Mouse (Mus musculus): ENCODE measurements around the gene Rbm8a2. TPM values are rescaled to one million over a fixed set of nuclear protein-coding genes. Genes with fewer than 3 reads are reported as not detected.
"Not testable (repeated sequence)": the region's sequence is repeated elsewhere in the genome, so short reads cannot be mapped to it uniquely, and the experiment has no call there.

Rbm8a2 gene
- polyA plus RNA-seq (2016; fragmentation: Nextera tagmentation; extraction: Ambion mirVana), result 0.42 and 0.51 TPM in 2 replicates

DNA sequence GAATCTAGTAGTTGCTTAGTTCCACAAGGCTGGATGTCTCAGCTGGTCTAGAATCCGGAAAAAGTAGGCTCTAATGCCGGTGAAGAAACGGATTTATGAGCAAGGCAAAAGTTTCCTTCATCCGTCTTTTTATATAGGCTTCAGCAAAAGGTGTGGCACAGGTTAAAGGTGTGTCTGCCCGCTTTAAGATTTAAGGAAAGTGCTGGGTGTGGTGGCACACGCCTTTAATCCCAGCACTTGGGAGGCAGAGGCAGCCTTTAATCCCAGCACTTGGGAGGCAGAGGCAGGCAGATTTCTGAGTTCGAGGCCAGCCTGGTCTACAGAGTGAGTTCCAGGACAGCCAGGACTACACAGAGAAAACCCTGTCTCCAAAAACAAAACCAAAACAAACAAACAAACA, at the start of gene Rbm8a2:
Gene Rbm8a2, minus strand, starts transcription at position 101 of the 400 bp plus-strand sequence.
- not testable (repeated sequence) for H3K36me3 ChIP-seq; H3K9ac ChIP-seq; H3K4me1 ChIP-seq (replicated peaks); H3K4me3 ChIP-seq; H3K27ac ChIP-seq (ENCODE audit: poor library complexity, severe bottlenecking); H3K27me3 ChIP-seq (replicated peaks); H3K4me2 ChIP-seq; ATAC-seq (ENCODE audit: insufficient number of reproducible peaks, low FRiP score); H3K9me3 ChIP-seq (replicated peaks)
- WGBS, result 91% methylated on average over 7 of the region's 7 CpGs

DNA sequence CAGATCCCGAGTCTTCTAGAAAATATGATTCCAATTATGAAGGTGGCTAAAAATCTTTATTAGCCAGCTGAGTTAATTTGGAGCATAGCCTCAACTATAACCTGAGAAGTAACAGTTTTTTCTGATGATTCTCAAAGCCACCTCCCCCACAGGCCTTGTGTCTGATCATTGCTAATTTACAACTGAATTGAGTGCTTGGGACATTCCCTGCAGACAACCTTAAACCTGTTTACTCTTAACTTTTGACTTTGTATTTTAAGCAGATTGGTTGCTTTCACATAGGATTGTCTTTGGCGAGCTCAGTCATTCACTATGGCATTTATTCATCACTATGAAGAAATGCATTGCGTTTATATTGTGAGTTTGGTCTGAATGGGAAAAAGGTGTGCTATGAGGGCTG, 49.5 kb upstream of the Rbm8a2 start:
- WGBS, result 74% methylated on average over 3 of the region's 3 CpGs
- no peak overlapping the region for H3K9ac ChIP-seq
- H3K4me3 ChIP-seq, result no peak overlapping the region
- no peak overlapping the region for H3K4me2 ChIP-seq
- H3K9me3 ChIP-seq (replicated peaks), result no peaks in the 10 kb centered on the region
- ATAC-seq (ENCODE audit: insufficient number of reproducible peaks, low FRiP score), result no peak
- H3K27ac ChIP-seq (ENCODE audit: poor library complexity, severe bottlenecking), result no peak overlapping the region
- H3K36me3 ChIP-seq, result no peaks in the 10 kb centered on the region
- no peaks in the 10 kb centered on the region for H3K27me3 ChIP-seq (replicated peaks)
- no peaks in the 10 kb centered on the region for H3K4me1 ChIP-seq (replicated peaks)

- H3K9ac ChIP-seq, result no peak overlapping the region
- ATAC-seq (ENCODE audit: insufficient number of reproducible peaks, low FRiP score), result no peak
- no peak overlapping the region for H3K4me3 ChIP-seq
- no peaks in the 10 kb centered on the region for H3K9me3 ChIP-seq (replicated peaks)
- H3K27ac ChIP-seq (ENCODE audit: poor library complexity, severe bottlenecking), result no peak overlapping the region
- H3K36me3 ChIP-seq, result no peaks in the 10 kb centered on the region
- no peak overlapping the region for H3K4me2 ChIP-seq
- 28% methylated on average over 1 of the region's 1 CpGs for WGBS
- no peaks in the 10 kb centered on the region for H3K27me3 ChIP-seq (replicated peaks)
- no peaks in the 10 kb centered on the region for H3K4me1 ChIP-seq (replicated peaks)
Measured at GRCm38 (mm10) chr1:176024501-176024900, 45.6 kb upstream of the Rbm8a2 start.

- WGBS, result 90% methylated on average over 3 of the region's 3 CpGs
- no peak overlapping the region for H3K4me3 ChIP-seq
- H3K4me1 ChIP-seq (replicated peaks), result no peaks in the 10 kb centered on the region
- H3K4me2 ChIP-seq, result no peak overlapping the region
- H3K27me3 ChIP-seq (replicated peaks), result no peaks in the 10 kb centered on the region
- no peak for ATAC-seq (ENCODE audit: insufficient number of reproducible peaks, low FRiP score)
- H3K36me3 ChIP-seq, result no peaks in the 10 kb centered on the region
- H3K9me3 ChIP-seq (replicated peaks), result 0 out of 2 replicates have a peak, but pooled peaks cover 5% of the 10 kb centered on the region
- no peak overlapping the region for H3K9ac ChIP-seq
- no peak overlapping the region for H3K27ac ChIP-seq (ENCODE audit: poor library complexity, severe bottlenecking)
Measured at GRCm38 (mm10) chr1:176018523-176018922, 39.6 kb upstream of the Rbm8a2 start.

GRCm38 (mm10) chr1:176016076-176016475, 37.2 kb upstream of the Rbm8a2 start:
- Histone ChIP-seq H3K4me3 (no peak overlapping the region), H3K27ac (ENCODE audit: poor library complexity, severe bottlenecking) (no peak overlapping the region), H3K36me3 (no peaks in the 10 kb centered on the region), H3K9ac (no peak overlapping the region), H3K4me1 (replicated peaks) (no peaks in the 10 kb centered on the region), H3K9me3 (replicated peaks) (0 out of 2 replicates have a peak, but pooled peaks cover 5% of the 10 kb centered on the region), H3K27me3 (replicated peaks) (no peaks in the 10 kb centered on the region), H3K4me2 (no peak overlapping the region)
- ATAC-seq (ENCODE audit: insufficient number of reproducible peaks, low FRiP score), result no peak
- 66% methylated on average over 3 of the region's 3 CpGs for WGBS

GRCm38 (mm10) chr1:176013497-176014268, 34.8 kb upstream of the Rbm8a2 start:
- Histone ChIP-seq H3K4me2 (no peak overlapping the region), H3K36me3 (no peaks in the 10 kb centered on the region), H3K4me3 (no peak overlapping the region), H3K27me3 (replicated peaks) (no peaks in the 10 kb centered on the region), H3K9ac (no peak overlapping the region), H3K9me3 (replicated peaks) (0 out of 2 replicates have a peak, but pooled peaks cover 3% of the 10 kb centered on the region), H3K27ac (ENCODE audit: poor library complexity, severe bottlenecking) (no peak overlapping the region), H3K4me1 (replicated peaks) (no peaks in the 10 kb centered on the region)
- ATAC-seq (ENCODE audit: insufficient number of reproducible peaks, low FRiP score), result no peak
- WGBS, result 59% methylated on average over 3 of the region's 3 CpGs

GRCm38 (mm10) chr1:176011535-176011934, 32.6 kb upstream of the Rbm8a2 start:
- no peaks in the 10 kb centered on the region for H3K36me3 ChIP-seq
- no peaks in the 10 kb centered on the region for H3K4me1 ChIP-seq (replicated peaks)
- no peaks in the 10 kb centered on the region for H3K27me3 ChIP-seq (replicated peaks)
- ATAC-seq (ENCODE audit: insufficient number of reproducible peaks, low FRiP score), result no peak
- H3K4me3 ChIP-seq, result no peak overlapping the region
- H3K4me2 ChIP-seq, result no peak overlapping the region
- H3K9ac ChIP-seq, result no peak overlapping the region
- H3K27ac ChIP-seq (ENCODE audit: poor library complexity, severe bottlenecking), result no peak overlapping the region
- peaks cover 5% of the 10 kb centered on the region; the same call in 1 of the 2 replicates for H3K9me3 ChIP-seq (replicated peaks)

GRCm38 (mm10) chr1:176011072-176011471, 32.2 kb upstream of the Rbm8a2 start:
- H3K9me3 ChIP-seq (replicated peaks), result peaks cover 5% of the 10 kb centered on the region; the same call in 1 of the 2 replicates
- no peaks in the 10 kb centered on the region for H3K27me3 ChIP-seq (replicated peaks)
- no peaks in the 10 kb centered on the region for H3K4me1 ChIP-seq (replicated peaks)
- no peak overlapping the region for H3K27ac ChIP-seq (ENCODE audit: poor library complexity, severe bottlenecking)
- ATAC-seq (ENCODE audit: insufficient number of reproducible peaks, low FRiP score), result no peak
- no peak overlapping the region for H3K9ac ChIP-seq
- no peak overlapping the region for H3K4me2 ChIP-seq
- no peaks in the 10 kb centered on the region for H3K36me3 ChIP-seq
- no peak overlapping the region for H3K4me3 ChIP-seq

- no peaks in the 10 kb centered on the region for H3K4me1 ChIP-seq (replicated peaks)
- no peak overlapping the region for H3K9ac ChIP-seq
- no peaks in the 10 kb centered on the region for H3K27me3 ChIP-seq (replicated peaks)
- peaks cover 2% of the 10 kb centered on the region; the same call in 1 of the 2 replicates for H3K9me3 ChIP-seq (replicated peaks)
- H3K27ac ChIP-seq (ENCODE audit: poor library complexity, severe bottlenecking), result no peak overlapping the region
- 81% methylated on average over 2 of the region's 2 CpGs for WGBS
- no peaks in the 10 kb centered on the region for H3K36me3 ChIP-seq
- ATAC-seq (ENCODE audit: insufficient number of reproducible peaks, low FRiP score), result no peak
- no peak overlapping the region for H3K4me3 ChIP-seq
- no peak overlapping the region for H3K4me2 ChIP-seq
Measured at GRCm38 (mm10) chr1:176008411-176008810, 29.5 kb upstream of the Rbm8a2 start.

DNA sequence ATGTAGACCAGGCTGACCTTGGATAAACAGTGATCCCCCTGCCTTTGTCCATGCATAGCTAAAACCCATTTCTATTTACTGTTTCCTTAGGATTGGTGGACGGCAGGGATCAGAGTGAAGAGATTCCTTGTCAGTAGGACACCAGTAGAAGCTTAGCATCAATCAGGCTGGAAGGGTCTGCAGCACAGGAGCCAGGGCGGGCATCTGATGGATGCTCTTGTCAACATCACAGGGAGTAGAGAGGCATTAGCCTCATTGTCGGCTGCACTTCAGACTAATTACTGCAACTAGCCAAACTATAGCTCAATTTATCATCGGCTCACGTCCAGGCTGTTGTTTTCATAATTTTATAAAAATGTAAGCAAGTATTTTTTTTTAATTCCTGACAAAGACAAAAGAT, 21.7 kb upstream of the Rbm8a2 start:
- H3K27me3 ChIP-seq (replicated peaks), result no peaks in the 10 kb centered on the region
- H3K4me2 ChIP-seq, result no peak overlapping the region
- H3K4me1 ChIP-seq (replicated peaks), result no peaks in the 10 kb centered on the region
- no peaks in the 10 kb centered on the region for H3K36me3 ChIP-seq
- H3K4me3 ChIP-seq, result no peak overlapping the region
- no peak for ATAC-seq (ENCODE audit: insufficient number of reproducible peaks, low FRiP score)
- no peak overlapping the region for H3K9ac ChIP-seq
- H3K9me3 ChIP-seq (replicated peaks), result no peaks in the 10 kb centered on the region
- no peak overlapping the region for H3K27ac ChIP-seq (ENCODE audit: poor library complexity, severe bottlenecking)
- WGBS, result 68% methylated on average over 5 of the region's 5 CpGs

GRCm38 (mm10) chr1:175997076-175997651, 18.2 kb upstream of the Rbm8a2 start:
- H3K9me3 ChIP-seq (replicated peaks), result no peaks in the 10 kb centered on the region
- WGBS, result 70% methylated on average over 7 of the region's 7 CpGs
- ATAC-seq (ENCODE audit: insufficient number of reproducible peaks, low FRiP score), result no peak

More at GRCm38 (mm10) chr1:175997076-175997651, 18.2 kb upstream of the Rbm8a2 start:
- Histone ChIP-seq H3K27me3 (replicated peaks) (no peaks in the 10 kb centered on the region), H3K4me3 (no peak overlapping the region), H3K36me3 (no peaks in the 10 kb centered on the region), H3K27ac (ENCODE audit: poor library complexity, severe bottlenecking) (no peak overlapping the region), H3K4me2 (no peak overlapping the region), H3K9ac (no peak overlapping the region), H3K4me1 (replicated peaks) (no peaks in the 10 kb centered on the region)
